Mouse (Mus musculus): ENCODE measurements around the gene Gramd4.
A peak's percentile ranks its signal among the peaks of the same experiment; 100 is the strongest.

Gramd4 gene

GRCm38 (mm10) chr15:86070368-86070767 lies 12.9 kb downstream of the Gramd4 start:
- DNase-seq (ENCODE audit: low read depth) = peak; percentile 72

- DNase-seq (ENCODE audit: low read depth) = no peak
Measured at GRCm38 (mm10) chr15:86071166-86071565, 13.7 kb downstream of the Gramd4 start.

GRCm38 (mm10) chr15:86074171-86074937 lies 16.9 kb downstream of the Gramd4 start:
- no peak for DNase-seq (ENCODE audit: low read depth)

- no peak for DNase-seq (ENCODE audit: low read depth)
Measured at GRCm38 (mm10) chr15:86075305-86076047, 18.0 kb downstream of the Gramd4 start.

- DNase-seq (ENCODE audit: low read depth) = no peak
Measured at GRCm38 (mm10) chr15:86076048-86076315, 18.5 kb downstream of the Gramd4 start.

- DNase-seq (ENCODE audit: low read depth) = no peak
Measured at GRCm38 (mm10) chr15:86076378-86076777, 18.9 kb downstream of the Gramd4 start.

- no peak for DNase-seq (ENCODE audit: low read depth)
Measured at GRCm38 (mm10) chr15:86077934-86078333, 20.4 kb downstream of the Gramd4 start.

GRCm38 (mm10) chr15:86078481-86079216 lies 21.2 kb downstream of the Gramd4 start:
- DNase-seq (ENCODE audit: low read depth) = no peak

- no peak for DNase-seq (ENCODE audit: low read depth)
Measured at GRCm38 (mm10) chr15:86079467-86079866, 22.0 kb downstream of the Gramd4 start.

GRCm38 (mm10) chr15:86079876-86080275 lies 22.4 kb downstream of the Gramd4 start:
- peak; percentile 90 for DNase-seq (ENCODE audit: low read depth)

GRCm38 (mm10) chr15:86080408-86080807 lies 22.9 kb downstream of the Gramd4 start:
- no peak for DNase-seq (ENCODE audit: low read depth)

- DNase-seq (ENCODE audit: low read depth) = no peak
Measured at GRCm38 (mm10) chr15:86081654-86082053, 24.2 kb downstream of the Gramd4 start.

- no peak for DNase-seq (ENCODE audit: low read depth)
Measured at GRCm38 (mm10) chr15:86082551-86082961, 25.1 kb downstream of the Gramd4 start.

GRCm38 (mm10) chr15:86083261-86083741 lies 25.8 kb downstream of the Gramd4 start:
- DNase-seq (ENCODE audit: low read depth) = peak; percentile 70

- peak; percentile 71 for DNase-seq (ENCODE audit: low read depth)
Measured at GRCm38 (mm10) chr15:86085301-86086225, 28.1 kb downstream of the Gramd4 start.

- DNase-seq (ENCODE audit: low read depth) = no peak
Measured at GRCm38 (mm10) chr15:86086291-86086706, 28.8 kb downstream of the Gramd4 start.

GRCm38 (mm10) chr15:86087591-86088149 lies 30.2 kb downstream of the Gramd4 start:
- DNase-seq (ENCODE audit: low read depth) = no peak

GRCm38 (mm10) chr15:86088266-86088790 lies 30.8 kb downstream of the Gramd4 start:
- no peak for DNase-seq (ENCODE audit: low read depth)

- no peak for DNase-seq (ENCODE audit: low read depth)
Measured at GRCm38 (mm10) chr15:86089091-86089744, 31.7 kb downstream of the Gramd4 start.

GRCm38 (mm10) chr15:86089991-86090529 lies 32.6 kb downstream of the Gramd4 start:
- DNase-seq (ENCODE audit: low read depth) = no peak
